Mouse (Mus musculus) CH12.LX (cell line): ENCODE results near the gene Slc36a3. TPM values are rescaled to one million over a fixed set of nuclear protein-coding genes. Genes with fewer than 3 reads are reported as not detected.

Source experiments
- DNase-seq: peaks from one replicate; pipeline ENCODE4 v3.0.0-alpha.2; 2013; ENCODE audit errors: extremely low read depth
- H3K27ac ChIP-seq: 2 replicates; pipeline ENCODE4 v1.5.1; 2012; ENCODE audit warnings: low read depth, mild to moderate bottlenecking, control low read depth, moderate library complexity; ENCODE audit not compliant: insufficient read depth
- H3K27me3 ChIP-seq: replicated peaks from 2 replicates; pipeline ENCODE3; 2012; ENCODE audit warnings: inconsistent platforms
- H3K36me3 ChIP-seq, 2 experiments: replicated peaks in 1 of 2; 2 replicates each; pipeline versions ENCODE3 to v1.6.1; 2012; ENCODE audit warnings: inconsistent platforms in 1 of 2, low read length in 1 of 2, mild to moderate bottlenecking in 1 of 2, mixed read lengths in 1 of 2, moderate library complexity in 1 of 2; ENCODE audit not compliant: control insufficient read depth in 1 of 2, insufficient read depth in 1 of 2
- H3K4me1 ChIP-seq, 2 experiments: 2 replicates each; pipeline ENCODE4 v1.6.1; 2012; ENCODE audit warnings: inconsistent platforms in 1 of 2, moderate library complexity in 1 of 2; ENCODE audit not compliant: insufficient read depth in 2 of 2, control insufficient read depth in 1 of 2
- H3K4me2 ChIP-seq: 2 replicates; pipeline ENCODE4 v1.6.1; 2012; ENCODE audit warnings: low read depth, mild to moderate bottlenecking, control low read depth; ENCODE audit not compliant: poor library complexity, insufficient read depth, severe bottlenecking
- H3K4me3 ChIP-seq, 3 experiments: fragments of 150-350 bp in 1 of 3; sonication (generic) in 1 of 3; replicated peaks in 1 of 3; 2 replicates each; pipeline versions ENCODE3 to v1.5.1; 2011 to 2012; ENCODE audit warnings: low read depth in 2 of 3, low read length in 2 of 3, mild to moderate bottlenecking in 2 of 3, moderate library complexity in 2 of 3, control low read depth in 1 of 3, improper control_type of control experiment in 1 of 3, inconsistent platforms in 1 of 3, mixed read lengths in 1 of 3; ENCODE audit not compliant: poor library complexity in 1 of 3
- H3K79me2 ChIP-seq: replicated peaks from 2 replicates; pipeline ENCODE4 v1.6.1; 2012; ENCODE audit warnings: mild to moderate bottlenecking, moderate library complexity; ENCODE audit not compliant: control insufficient read depth, poor library complexity, insufficient read depth, severe bottlenecking; ENCODE audit errors: extremely low read depth
- H3K9ac ChIP-seq: 2 replicates; pipeline ENCODE4 v1.6.1; 2012; ENCODE audit warnings: low read depth, mild to moderate bottlenecking, control low read depth, moderate library complexity; ENCODE audit not compliant: insufficient read depth
- H3K9me3 ChIP-seq: replicated peaks from 2 replicates; pipeline ENCODE3; 2012; ENCODE audit warnings: low read length, inconsistent platforms, mixed read lengths
- CHD1 ChIP-seq: IDR thresholded peaks from 2 replicates; pipeline ENCODE4 v1.6.1; 2012; ENCODE audit warnings: low read depth, low read length, improper control_type of control experiment, inconsistent platforms
- E2F4 ChIP-seq: IDR thresholded peaks from 2 replicates; pipeline ENCODE4 v1.6.1; 2011; ENCODE audit warnings: low read depth, low read length, improper control_type of control experiment; ENCODE audit not compliant: insufficient replicate concordance
- EP300 ChIP-seq: IDR thresholded peaks from 2 replicates; pipeline ENCODE4 v1.6.1; 2011; ENCODE audit warnings: low read length, improper control_type of control experiment
- HCFC1 ChIP-seq: IDR thresholded peaks from 2 replicates; pipeline ENCODE4 v1.6.1; 2012; ENCODE audit warnings: low read depth, mild to moderate bottlenecking, inconsistent platforms, low read length, improper control_type of control experiment
- JUN ChIP-seq: IDR thresholded peaks from 2 replicates; pipeline ENCODE4 v1.6.1; 2011; ENCODE audit warnings: low read depth, mild to moderate bottlenecking, low read length, improper control_type of control experiment, moderate library complexity; ENCODE audit not compliant: insufficient read depth
- MAZ ChIP-seq: IDR thresholded peaks from 2 replicates; pipeline ENCODE4 v1.6.1; 2012; ENCODE audit warnings: low read depth, mild to moderate bottlenecking, inconsistent platforms, low read length, improper control_type of control experiment, moderate library complexity
- MEF2A ChIP-seq: IDR thresholded peaks from 2 replicates; pipeline ENCODE4 v1.6.1; 2014; ENCODE audit warnings: low read depth, mild to moderate bottlenecking, inconsistent platforms, low read length, improper control_type of control experiment, borderline replicate concordance
- MXI1 ChIP-seq: IDR thresholded peaks from 2 replicates; pipeline ENCODE4 v1.6.1; 2011; ENCODE audit warnings: mild to moderate bottlenecking, low read depth, low read length, improper control_type of control experiment
- MYC ChIP-seq: IDR thresholded peaks from 2 replicates; pipeline ENCODE4 v1.6.1; 2011; ENCODE audit warnings: low read depth, mild to moderate bottlenecking, improper control_type of control experiment, low read length
- NRF1 ChIP-seq: IDR thresholded peaks from 2 replicates; pipeline ENCODE4 v1.6.1; 2014; ENCODE audit warnings: low read depth, mild to moderate bottlenecking, inconsistent platforms, low read length, improper control_type of control experiment, moderate library complexity
- PAX5 ChIP-seq: IDR thresholded peaks from 2 replicates; pipeline ENCODE4 v1.6.1; 2012; ENCODE audit warnings: low read length, inconsistent platforms, mixed read lengths
- TBP ChIP-seq: conservative IDR thresholded peaks from 2 replicates; pipeline ENCODE4 v1.6.1; 2011; ENCODE audit warnings: low read depth, low read length, improper control_type of control experiment
- TCF12 ChIP-seq: IDR thresholded peaks from 2 replicates; pipeline ENCODE4 v1.6.1; 2014; ENCODE audit warnings: low read depth, mild to moderate bottlenecking, inconsistent platforms, low read length, improper control_type of control experiment
- USF2 ChIP-seq: conservative IDR thresholded peaks from 2 replicates; pipeline ENCODE4 v1.6.1; 2011; ENCODE audit warnings: low read depth, low read length, improper control_type of control experiment
- ZNF384 ChIP-seq: IDR thresholded peaks from 2 replicates; pipeline ENCODE4 v1.6.1; 2012; ENCODE audit warnings: low read depth, low read length, improper control_type of control experiment, inconsistent platforms
- dilution Hi-C: fragments of 300-500 bp; cut with MboI; formaldehyde crosslinking; loops from 2 replicates; pipeline ENCODE4 v1.14.3; 2020; ENCODE audit warnings: low sequenced_read_pairs; ENCODE audit not compliant: extremely low pct_unique_long_range_greater_than_20kb, extremely low pct_ligation_motif_present
- in situ Hi-C: fragments of 300-500 bp; cut with MboI; formaldehyde crosslinking; loops from 3 replicates; pipeline ENCODE4 v1.14.3; 2019; ENCODE audit warnings: low sequenced_read_pairs, low pct_ligation_motif_present, low pct_unique_long_range_greater_than_20kb, mixed read lengths
- polyA plus RNA-seq: library from polyadenylated mRNA; unstranded; fragments of >175 nt; gene quantifications from 2 replicates; pipeline ENCODE4 v1.2.1, GENCODE M21; 2012; ENCODE audit warnings: low read depth; ENCODE audit not compliant: insufficient read length
- total RNA-seq, 2 experiments: library from RNA; depleted of rRNA; stranded (reverse); fragments of 300-350 nt in 1 of 2; fragments of >200 nt in 1 of 2; gene quantifications; 2 replicates each; pipeline ENCODE4 v1.2.3; 2012 to 2014

The Slc36a3 gene
- total and polyA plus RNA-seq, 3 experiments: 0.72 to 1.5 (median 0.72) TPM

DNA sequence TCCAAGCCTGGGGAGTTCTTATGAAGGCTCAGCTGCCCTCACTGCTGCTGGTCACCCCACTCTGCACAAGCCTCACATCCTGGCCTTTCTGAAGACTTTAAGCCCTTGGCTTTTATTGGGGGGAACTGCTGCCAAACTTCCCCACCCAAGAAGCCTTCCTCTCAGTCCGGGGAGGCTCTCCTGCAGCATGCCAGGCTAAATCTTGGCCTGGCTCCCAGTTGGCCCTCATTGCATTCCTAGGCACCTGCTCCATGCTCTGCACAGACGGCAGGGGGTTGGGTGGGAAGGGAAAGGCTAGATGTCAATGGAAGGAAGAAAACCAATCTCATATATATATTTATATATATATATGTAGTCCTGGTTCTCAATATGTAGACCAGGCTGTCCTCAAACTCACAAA lies 75.9 kb downstream of the Slc36a3 start:
- Histone ChIP-seq H3K27me3 (no peaks in the 10 kb centered on the region), H3K27ac (no peak overlapping the region), H3K9ac (no peak overlapping the region), H3K4me3 (no peak overlapping the region), H3K9me3 (peaks cover 4% of the 10 kb centered on the region), H3K4me2 (no peak overlapping the region), H3K4me1 (peaks cover 14 to 34% of the 10 kb centered on the region in 2 experiments), H3K36me3 (no peaks in the 10 kb centered on the region), H3K79me2 (no peaks in the 10 kb centered on the region)
- in situ Hi-C loops: no loop called here
- dilution Hi-C loops: no loop called here
- no peak for DNase-seq
- no peak for TF ChIP-seq HCFC1
- no peak for TF ChIP-seq MEF2A
- TF ChIP-seq TCF12: no peak
- TF ChIP-seq TBP: no peak
- TF ChIP-seq CHD1: no peak
- no peak for TF ChIP-seq JUN
- TF ChIP-seq PAX5: no peak
- no peak for TF ChIP-seq E2F4
- TF ChIP-seq MAZ: no peak
- no peak for TF ChIP-seq USF2
- TF ChIP-seq MYC: no peak
- TF ChIP-seq NRF1: no peak
- TF ChIP-seq EP300: no peak
- TF ChIP-seq MXI1: no peak
- TF ChIP-seq ZNF384: no peak

Other genes with a start within 250 kb of the Slc36a3 start
- 0.25 TPM in 1 of 2 replicates, not detected in the other for gene Gpx3, start 249.3 kb downstream of the Slc36a3 start, total RNA-seq (2012; rRNA removed)
- gene Gpx3, start 249.3 kb downstream of the Slc36a3 start, total RNA-seq (2014; rRNA removed): not detected in 2 replicates
- 0.63 and 0.90 TPM in 2 replicates for gene Gpx3, start 249.3 kb downstream of the Slc36a3 start, polyA plus RNA-seq
- 67.8 and 76.2 TPM in 2 replicates for gene Tnip1, start 188.8 kb downstream of the Slc36a3 start, total RNA-seq (2012; rRNA removed)
- gene Tnip1, start 188.8 kb downstream of the Slc36a3 start, total RNA-seq (2014; rRNA removed): 34.9 and 36.1 TPM in 2 replicates
- 134 and 137 TPM in 2 replicates for gene Tnip1, start 188.8 kb downstream of the Slc36a3 start, polyA plus RNA-seq
- gene Anxa6, start 118.3 kb downstream of the Slc36a3 start, total RNA-seq (2012; rRNA removed): 163 and 168 TPM in 2 replicates
- 115 and 125 TPM in 2 replicates for gene Anxa6, start 118.3 kb downstream of the Slc36a3 start, total RNA-seq (2014; rRNA removed)
- gene Anxa6, start 118.3 kb downstream of the Slc36a3 start, polyA plus RNA-seq: 162 and 163 TPM in 2 replicates
- 4.3 and 4.4 TPM in 2 replicates for gene Ccdc69, start 73.6 kb downstream of the Slc36a3 start, total RNA-seq (2012; rRNA removed)
- 0.27 TPM in 1 of 2 replicates, not detected in the other for gene Ccdc69, start 73.6 kb downstream of the Slc36a3 start, total RNA-seq (2014; rRNA removed)
- gene Ccdc69, start 73.6 kb downstream of the Slc36a3 start, polyA plus RNA-seq: 0.23 and 0.61 TPM in 2 replicates
- 24.1 and 26.5 TPM in 2 replicates for gene Gm2a, start 53.6 kb downstream of the Slc36a3 start, total RNA-seq (2012; rRNA removed)
- gene Gm2a, start 53.6 kb downstream of the Slc36a3 start, total RNA-seq (2014; rRNA removed): 8.9 and 10.0 TPM in 2 replicates
- gene Gm2a, start 53.6 kb downstream of the Slc36a3 start, polyA plus RNA-seq: 24.1 and 25.6 TPM in 2 replicates
- 0.04 and 0.08 TPM in 2 replicates for gene Slc36a2, start 33.4 kb upstream of the Slc36a3 start, total RNA-seq (2012; rRNA removed)
- gene Slc36a2, start 33.4 kb upstream of the Slc36a3 start, total RNA-seq (2014; rRNA removed): not detected in 2 replicates
- gene Slc36a2, start 33.4 kb upstream of the Slc36a3 start, polyA plus RNA-seq: 0.17 and 0.18 TPM in 2 replicates
- 2.5 and 3.6 TPM in 2 replicates for gene Slc36a1, start 52.6 kb upstream of the Slc36a3 start, total RNA-seq (2012; rRNA removed)
- gene Slc36a1, start 52.6 kb upstream of the Slc36a3 start, total RNA-seq (2014; rRNA removed): 0.51 and 0.65 TPM in 2 replicates
- 4.3 and 5.0 TPM in 2 replicates for gene Slc36a1, start 52.6 kb upstream of the Slc36a3 start, polyA plus RNA-seq
- gene Fat2, start 184.9 kb upstream of the Slc36a3 start, total RNA-seq (2012; rRNA removed): under 0.01 and 0.04 TPM in 2 replicates
- gene Fat2, start 184.9 kb upstream of the Slc36a3 start, total RNA-seq (2014; rRNA removed): not detected in 2 replicates
- not detected in 2 replicates for gene Fat2, start 184.9 kb upstream of the Slc36a3 start, polyA plus RNA-seq